Mouse (Mus musculus): ENCODE measurements around the gene Slc25a39.

GRCm38 (mm10) chr11:102375196-102376173 is 32.3 kb downstream of the Slc25a39 start:
- no peak for TF ChIP-seq CTCF (IDR thresholded peaks at IDR 0.05; ENCODE audit: borderline replicate concordance, extremely low read depth, insufficient read depth, insufficient read length)
- TF ChIP-seq POLR2A (IDR thresholded peaks at IDR 0.05; ENCODE audit: borderline replicate concordance, extremely low read depth, insufficient read depth, insufficient read length, poor library complexity, severe bottlenecking), result no peak
